Comparison of ENCODE assay signal across 8 mouse cellular contexts in the genomic region with DNA sequence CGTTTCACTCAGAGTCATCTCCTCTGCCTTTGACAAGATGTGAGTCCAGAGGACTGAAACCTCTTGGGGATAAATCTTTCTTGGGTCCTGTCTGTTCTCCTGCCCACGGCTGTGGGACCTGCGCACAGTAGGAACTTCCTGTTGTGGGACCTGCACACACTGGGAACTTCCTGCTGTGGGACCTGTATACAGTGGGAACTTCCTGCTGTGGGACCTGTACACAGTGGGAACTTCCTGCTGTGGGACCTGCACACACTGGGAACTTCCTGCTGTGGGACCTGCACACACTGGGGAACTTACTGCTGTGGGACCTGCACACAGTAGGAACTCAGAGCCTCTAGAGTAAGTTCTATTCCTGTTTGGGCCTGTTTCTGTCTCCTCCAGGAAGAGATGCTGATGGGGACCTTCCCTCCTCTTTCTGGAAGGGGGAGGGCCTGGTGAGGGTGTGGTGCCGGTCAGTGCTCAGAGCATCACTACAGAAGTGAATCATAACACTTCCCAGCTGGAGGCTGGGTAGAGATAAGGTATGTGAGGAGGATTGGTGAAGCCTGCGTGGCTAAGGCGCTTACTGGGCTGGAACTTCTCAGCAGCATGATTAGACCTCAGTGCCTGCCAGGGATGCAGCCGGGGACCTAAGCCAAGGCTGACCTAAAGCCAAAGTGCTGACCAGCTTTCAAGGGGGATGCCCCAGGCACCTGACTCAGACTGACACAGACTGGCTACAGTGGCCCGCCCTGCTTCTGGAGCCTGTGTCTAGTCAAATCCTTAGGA. TPM values are rescaled to one million over a fixed set of nuclear protein-coding genes. Genes with fewer than 3 reads are reported as not detected.
DNase-seq lines count a peak whose midpoint lies in the region; ATAC-seq and TF ChIP-seq lines count a peak whose summit lies in the region.

No protein-coding gene starts in this region.

- no peaks in the 10 kb centered on the region for H3K79me2 ChIP-seq in heart, adult 2 months (replicated peaks; ENCODE audit: control insufficient read depth, insufficient read depth, low read length)

- TF ChIP-seq EP300 in ES-Bruce4 (IDR thresholded peaks at IDR 0.05; ENCODE audit: insufficient read depth, low read depth, low read length) = no peak
- TF ChIP-seq EP300 in heart, adult 2 months (IDR thresholded peaks at IDR 0.05; ENCODE audit: insufficient read depth, low read depth, low read length) = 0 out of 2 replicates have a peak, but pooled peaks have one; percentile 29

- peak overlapping the region; percentile 82 for H3K4me3 ChIP-seq in ES-Bruce4 (ENCODE audit: low read depth, low read length)
- no peak overlapping the region for H3K4me3 ChIP-seq in heart, adult 2 months
- no peak overlapping the region for H3K4me3 ChIP-seq in lung, embryonic 16.5 days (ENCODE audit: low read length)
- no peak overlapping the region for H3K4me3 ChIP-seq in midbrain, embryonic 13.5 days (replicated peaks)

- 55% methylated on average over 8 of the region's 8 CpGs for WGBS in heart, adult 2 months
- WGBS in lung, embryonic 16.5 days = 71% methylated on average over 8 of the region's 8 CpGs
- WGBS in midbrain, embryonic 13.5 days = 86% methylated on average over 8 of the region's 8 CpGs

- H3K9ac ChIP-seq in ES-Bruce4 (ENCODE audit: low read depth, poor library complexity, severe bottlenecking) = peak overlapping the region; percentile 12; the same call in 1 of the 2 replicates
- H3K9ac ChIP-seq in heart, adult 2 months (ENCODE audit: low read depth, low read length) = no peak overlapping the region
- no peak overlapping the region for H3K9ac ChIP-seq in lung, embryonic 16.5 days (ENCODE audit: low read length)
- no peak overlapping the region for H3K9ac ChIP-seq in midbrain, embryonic 13.5 days (replicated peaks)

- intact Hi-C loops in heart, adult 2 months (cut with DNase I) = no loop called here

- H3K4me1 ChIP-seq in ES-Bruce4 (ENCODE audit: control insufficient read depth, insufficient read depth, low read length) = no peaks in the 10 kb centered on the region
- peaks cover 6% of the 10 kb centered on the region for H3K4me1 ChIP-seq in heart, adult 2 months (ENCODE audit: control insufficient read depth, insufficient read depth, low read length)
- H3K4me1 ChIP-seq in lung, embryonic 16.5 days (replicated peaks; ENCODE audit: control insufficient read depth, insufficient read depth, low read length) = peaks cover 7% of the 10 kb centered on the region
- H3K4me1 ChIP-seq in midbrain, embryonic 13.5 days (replicated peaks) = no peaks in the 10 kb centered on the region

- peak; percentile 46 for ATAC-seq in lung, embryonic 16.5 days (ENCODE audit: low read depth)
- no peak for ATAC-seq in midbrain, embryonic 13.5 days

- H3K4me2 ChIP-seq in lung, embryonic 16.5 days (ENCODE audit: low read depth, low read length) = no peak overlapping the region
- no peak overlapping the region for H3K4me2 ChIP-seq in midbrain, embryonic 13.5 days (replicated peaks)

- no peak for TF ChIP-seq POLR2A in ES-Bruce4 (IDR thresholded peaks at IDR 0.05; ENCODE audit: insufficient read depth, low read length)
- no peak for TF ChIP-seq POLR2A in heart, adult 2 months (IDR thresholded peaks at IDR 0.05; ENCODE audit: insufficient read depth, low read depth, low read length)

- no peaks in the 10 kb centered on the region for H3K36me3 ChIP-seq in ES-Bruce4 (ENCODE audit: control insufficient read depth, insufficient read depth, low read length, poor library complexity, severe bottlenecking)
- H3K36me3 ChIP-seq in heart, adult 2 months (ENCODE audit: control insufficient read depth, insufficient read depth, low read length) = no peaks in the 10 kb centered on the region
- no peaks in the 10 kb centered on the region for H3K36me3 ChIP-seq in lung, embryonic 16.5 days (ENCODE audit: control insufficient read depth, insufficient read depth, low read length)
- no peaks in the 10 kb centered on the region for H3K36me3 ChIP-seq in midbrain, embryonic 13.5 days

- H3K27ac ChIP-seq in ES-Bruce4 (ENCODE audit: insufficient read depth, low read length) = no peak overlapping the region
- H3K27ac ChIP-seq in heart, adult 2 months = no peak overlapping the region
- H3K27ac ChIP-seq in lung, embryonic 16.5 days (ENCODE audit: low read length) = no peak overlapping the region
- H3K27ac ChIP-seq in midbrain, embryonic 13.5 days = no peak overlapping the region

- no peak for TF ChIP-seq CTCF in ES-Bruce4 (IDR thresholded peaks at IDR 0.05; ENCODE audit: low read depth, low read length)
- TF ChIP-seq CTCF in heart, adult 2 months (IDR thresholded peaks at IDR 0.05) = no peak

- H3K27me3 ChIP-seq in ES-Bruce4 (ENCODE audit: control insufficient read depth, insufficient read depth, low read length, poor library complexity, severe bottlenecking) = no peaks in the 10 kb centered on the region
- H3K27me3 ChIP-seq in heart, adult 2 months (ENCODE audit: control insufficient read depth, insufficient read depth, low read length) = no peaks in the 10 kb centered on the region
- no peaks in the 10 kb centered on the region for H3K27me3 ChIP-seq in lung, embryonic 16.5 days (ENCODE audit: control insufficient read depth, insufficient read depth, low read depth, low read length)
- H3K27me3 ChIP-seq in midbrain, embryonic 13.5 days = no peaks in the 10 kb centered on the region

- no peaks in the 10 kb centered on the region for H3K9me3 ChIP-seq in ES-Bruce4 (replicated peaks; ENCODE audit: control insufficient read depth, insufficient read depth, low read length, poor library complexity, severe bottlenecking)
- no peaks in the 10 kb centered on the region for H3K9me3 ChIP-seq in lung, embryonic 16.5 days (ENCODE audit: control insufficient read depth, low read length)
- no peaks in the 10 kb centered on the region for H3K9me3 ChIP-seq in midbrain, embryonic 13.5 days

- DNase-seq in gastrocnemius, adult 8-10 months (ENCODE audit: low spot score in 2 of 2) = peak; percentile 4 to 16
- no peak for DNase-seq in gastrocnemius, postnatal 4 days (ENCODE audit: low spot score in 2 of 2)
- DNase-seq in heart, adult 2 months = peak in 1 of 2 experiments; percentile 79
- DNase-seq in spleen, postnatal 14 days (ENCODE audit: low spot score in 2 of 2) = no peak
- DNase-seq in B cell, adult 2 months = no peak

RNA-seq across cellular contexts. Expression of a gene that starts 22.8 kb away (rescaled TPM):
- 1 to 10 TPM; 1.1 to 3.3 (median 1.9) TPM for total RNA-seq in gastrocnemius, adult 8-10 months (2022)
- 10 to 100 TPM; 26.8 to 27.1 TPM for total RNA-seq in gastrocnemius, postnatal 4 days (2021)
- polyA plus RNA-seq in ES-Bruce4 (2011; ENCODE audit: insufficient read depth, insufficient read length, low read depth, missing spikeins) = 6.8 and 11.0 TPM in 2 replicates
- 10 to 100 TPM; 16.3 to 17.7 TPM for total RNA-seq in heart, adult 2 months (2021)
- polyA plus RNA-seq in heart, adult 2 months (2012; rRNA removed) = 31.3 and 32.1 TPM in 2 replicates
- polyA plus RNA-seq in lung, embryonic 16.5 days (2015; fragmentation: Nextera tagmentation; extraction: Ambion mirVana) = 14.4 and 15.8 TPM in 2 replicates
- 4.0 and 4.5 TPM in 2 replicates for polyA plus RNA-seq in midbrain, embryonic 13.5 days (2015; fragmentation: Nextera tagmentation; extraction: Ambion mirVana)

Comparison
In these comparisons a context has a peak if more than half of its experiments do, and no peak if none do; other contexts are left out.
1. DNase-seq: peak in gastrocnemius, adult 8-10 months (2 of 2); none in gastrocnemius, postnatal 4 days (0 of 2), spleen, postnatal 14 days (0 of 2) and B cell, adult 2 months (0 of 2).